Mouse (Mus musculus): ENCODE data around the gene Cd4.

GRCm38 (mm10) chr6:124861266-124861665, 26.8 kb downstream of the Cd4 start:
- TF ChIP-seq POLR2A (IDR thresholded peaks at IDR 0.05; ENCODE audit: low read depth, low read length): no peak
- TF ChIP-seq CTCF (conservative IDR thresholded peaks at IDR 0.05; ENCODE audit: insufficient read depth, insufficient read length, low read depth, low read length): no peak
